Mouse (Mus musculus) spleen, adult 2 months (tissue): ENCODE results near the gene Klf1.

Source experiments
- CTCF ChIP-seq: fragments of 200-500 bp; IDR thresholded peaks from 2 replicates; pipeline ENCODE4 v1.5.1; 2011; ENCODE audit warnings: mild to moderate bottlenecking, inconsistent platforms; ENCODE audit not compliant: insufficient read depth, insufficient read length, insufficient replicate concordance; ENCODE audit errors: extremely low read depth
- POLR2A ChIP-seq: fragments of 200-500 bp; IDR thresholded peaks from 2 replicates; pipeline ENCODE4 v1.6.1; 2011; ENCODE audit warnings: low read depth, low read length, inconsistent platforms

DNA sequence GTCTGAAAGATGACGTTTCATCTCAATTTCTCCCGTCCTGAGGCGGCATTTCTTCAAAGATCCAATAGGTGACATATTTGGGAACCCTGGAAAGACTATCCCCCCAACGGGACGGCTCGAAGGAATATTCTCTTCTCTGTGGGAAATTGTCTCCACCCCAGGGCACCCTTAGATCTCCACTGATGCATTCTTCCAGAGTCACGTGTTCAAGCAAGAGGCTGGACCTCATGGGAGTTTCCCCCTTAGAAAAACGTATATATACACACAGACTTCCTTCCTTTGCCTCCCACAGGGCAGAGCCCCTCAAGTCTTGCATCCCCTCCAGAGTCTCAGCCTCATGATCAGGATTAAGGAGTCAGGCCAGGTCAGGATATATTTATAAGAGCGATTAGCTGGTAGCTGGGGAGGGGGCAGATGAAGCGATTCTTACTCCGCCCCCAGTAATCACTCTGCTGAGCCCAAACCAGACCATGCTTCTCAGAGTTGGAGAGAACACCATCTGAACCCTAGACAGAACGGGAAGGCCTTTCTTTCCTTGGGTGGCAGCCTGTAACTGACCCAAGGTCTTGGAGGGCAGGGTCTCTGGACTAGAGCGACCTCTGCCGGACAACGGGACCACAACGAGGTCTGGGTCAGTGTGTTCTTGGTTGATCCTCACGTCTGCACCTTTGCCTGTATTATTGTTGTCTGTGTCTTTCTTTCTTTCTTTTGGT, 45.0 kb downstream of the Klf1 start, which contains the start of gene Rtbdn:
- no peak for TF ChIP-seq POLR2A
- TF ChIP-seq CTCF, result peak; percentile 4; the same call in 1 of the 2 replicates
